9 mouse cellular contexts compared by ENCODE assay signal in genomic region chr6:86594636-86595035, GRCm38 (mm10). TPM values are rescaled to one million over a fixed set of nuclear protein-coding genes. Genes with fewer than 3 reads are reported as not detected.
A peak's percentile ranks its signal among the peaks of the same experiment; 100 is the strongest.
DNase-seq lines count a peak whose midpoint lies in the region; ATAC-seq lines count a peak whose summit lies in the region.
"Had no signal": no experiment of that assay in that cellular context is flagged by ENCODE, and none has a peak within 500 bp of the region (broad histone marks: within the 10 kb centered on the region; RNA-seq: fewer than 3 reads in every experiment).

No protein-coding gene starts in this region.

- peak overlapping the region; percentile 59 for H3K4me2 ChIP-seq in heart, embryonic 11.5 days
- H3K4me2 ChIP-seq in intestine, embryonic 14.5 days (ENCODE audit: low read length), result peak overlapping the region; percentile 33
- peak overlapping the region; percentile 68 for H3K4me2 ChIP-seq in liver, embryonic 13.5 days

- intact Hi-C loops in left cerebral cortex, postnatal 14 days (cut with DNase I), result loop anchor here (5.0 kb wide), 1 partner anchor 43 kb away; no protein-coding TSS in a partner anchor

- DNase-seq in heart, postnatal 4 days, result no peak
- DNase-seq in embryo, embryonic 9.5 days (ENCODE audit: extremely low spot score), result peak; percentile 47
- peak; percentile 65 for DNase-seq in intestine, embryonic 14.5 days (ENCODE audit: low spot score)
- DNase-seq in liver, embryonic 13.5 days, result peak; percentile 83
- peak; percentile 39 for DNase-seq in retina, adult 2 months (ENCODE audit: low read depth, low spot score)
- DNase-seq in right cerebral cortex, postnatal 25 days, result no peak
- DNase-seq in left cerebral cortex, postnatal 14 days (ENCODE audit: low spot score in 2 of 2), result no peak

- 13% methylated on average over 9 of the region's 9 CpGs for WGBS in heart, embryonic 11.5 days (ENCODE audit: insufficient replicate concordance)
- 14% methylated on average over 9 of the region's 9 CpGs for WGBS in intestine, embryonic 14.5 days
- 9% methylated on average over 9 of the region's 9 CpGs for WGBS in liver, embryonic 13.5 days (ENCODE audit: insufficient replicate concordance)

- no peak overlapping the region for H3K27ac ChIP-seq in heart, embryonic 11.5 days (ENCODE audit: low read depth, low read length)
- no peak overlapping the region for H3K27ac ChIP-seq in intestine, embryonic 14.5 days (ENCODE audit: low read depth)
- H3K27ac ChIP-seq in liver, embryonic 13.5 days, result peak overlapping the region; percentile 25; the same call in 1 of the 2 replicates

- peak overlapping the region; percentile 43; the same call in 1 of the 2 replicates for H3K9ac ChIP-seq in heart, embryonic 11.5 days (ENCODE audit: low read depth, low read length)
- H3K9ac ChIP-seq in intestine, embryonic 14.5 days (ENCODE audit: low read length), result no peak overlapping the region
- H3K9ac ChIP-seq in liver, embryonic 13.5 days, result peak overlapping the region; percentile 53

- H3K27me3 ChIP-seq in heart, embryonic 11.5 days (ENCODE audit: control insufficient read depth, insufficient read depth, low read length), result no peaks in the 10 kb centered on the region; the same call in 1 of the 2 replicates
- H3K27me3 ChIP-seq in intestine, embryonic 14.5 days (replicated peaks; ENCODE audit: control insufficient read depth, insufficient read depth, low read length), result no peaks in the 10 kb centered on the region
- peaks cover 12% of the 10 kb centered on the region; the same call in 1 of the 2 replicates for H3K27me3 ChIP-seq in liver, embryonic 13.5 days

- no peaks in the 10 kb centered on the region for H3K9me3 ChIP-seq in heart, embryonic 11.5 days (replicated peaks; ENCODE audit: control insufficient read depth, low read length)
- H3K9me3 ChIP-seq in intestine, embryonic 14.5 days (ENCODE audit: control insufficient read depth, low read length), result no peaks in the 10 kb centered on the region
- H3K9me3 ChIP-seq in liver, embryonic 13.5 days (replicated peaks), result no peaks in the 10 kb centered on the region

- H3K36me3 ChIP-seq in heart, embryonic 11.5 days (ENCODE audit: control insufficient read depth, insufficient read depth, low read length), result no peaks in the 10 kb centered on the region
- H3K36me3 ChIP-seq in intestine, embryonic 14.5 days (ENCODE audit: control insufficient read depth, insufficient read depth, low read length), result no peaks in the 10 kb centered on the region
- H3K36me3 ChIP-seq in liver, embryonic 13.5 days, result no peaks in the 10 kb centered on the region

- peaks cover 4% of the 10 kb centered on the region for H3K4me1 ChIP-seq in heart, embryonic 11.5 days (ENCODE audit: control insufficient read depth, insufficient read depth, low read length)
- no peaks in the 10 kb centered on the region for H3K4me1 ChIP-seq in intestine, embryonic 14.5 days (replicated peaks; ENCODE audit: control insufficient read depth, insufficient read depth, low read length)
- H3K4me1 ChIP-seq in liver, embryonic 13.5 days (replicated peaks), result peaks cover 34% of the 10 kb centered on the region

- peak; percentile 73; the same call in 1 of the 2 replicates for ATAC-seq in heart, embryonic 11.5 days (replicated peaks; ENCODE audit: insufficient number of reproducible peaks, low FRiP score, low TSS enrichment)
- ATAC-seq in intestine, embryonic 14.5 days (replicated peaks; ENCODE audit: low FRiP score, low TSS enrichment, low read depth), result 0 out of 2 replicates have a peak, but pooled peaks have one; percentile 26
- ATAC-seq in liver, embryonic 13.5 days (ENCODE audit: low read depth), result peak; percentile 69

- peak overlapping the region; percentile 28 for H3K4me3 ChIP-seq in heart, embryonic 11.5 days (ENCODE audit: low read depth, low read length)
- peak overlapping the region; percentile 10; the same call in 1 of the 2 replicates for H3K4me3 ChIP-seq in intestine, embryonic 14.5 days (ENCODE audit: low read depth, low read length)
- H3K4me3 ChIP-seq in liver, embryonic 13.5 days (replicated peaks), result peak overlapping the region; percentile 44
- H3K4me3 ChIP-seq: myocyte had no signal

RNA-seq across cellular contexts. Expression of gene Asprv1, which starts 33.3 kb away (rescaled TPM):
- polyA plus RNA-seq in heart, embryonic 11.5 days (2014; fragmentation: Nextera tagmentation; extraction: Ambion mirVana), result not detected in 2 replicates
- total RNA-seq in heart, postnatal 4 days (2021), result under 1 TPM; 0.27 to 0.33 TPM
- polyA plus RNA-seq in intestine, embryonic 14.5 days (2014; fragmentation: Nextera tagmentation; extraction: Ambion mirVana), result 0.26 and 0.69 TPM in 2 replicates
- polyA plus RNA-seq in liver, embryonic 13.5 days (2015; fragmentation: Nextera tagmentation; extraction: Ambion mirVana), result 0.25 and 0.29 TPM in 2 replicates
- total RNA-seq in left cerebral cortex, postnatal 14 days (2021), result 1 to 10 TPM; 1.5 to 1.7 TPM

Comparison
In these comparisons a context has a peak if more than half of its experiments do, and no peak if none do; other contexts are left out.
1. DNase-seq: peak in embryo, embryonic 9.5 days (single experiment), intestine, embryonic 14.5 days (single experiment), liver, embryonic 13.5 days (single experiment) and retina, adult 2 months (single experiment); none in heart, postnatal 4 days (single experiment), right cerebral cortex, postnatal 25 days (single experiment) and left cerebral cortex, postnatal 14 days (0 of 2).
2. Peak in every context shown above with its lines, with median percentiles within 50 percentile points of each other: ATAC-seq, H3K4me2 ChIP-seq and H3K4me3 ChIP-seq.